Mouse (Mus musculus) neural tube, embryonic 12.5 days (tissue): ENCODE measurements around the gene Snd1. TPM values are rescaled to one million over a fixed set of nuclear protein-coding genes. Genes with fewer than 3 reads are reported as not detected.

Experiments used
- ATAC-seq: fragments of 200-750 bp; cut with Nextera tagmentation; 2 replicates; pipeline ENCODE4 v1.8.0; 2017; ENCODE audit warnings: low read depth, mild to moderate bottlenecking, moderate TSS enrichment, moderate library complexity; ENCODE audit not compliant: low FRiP score
- H3K27ac ChIP-seq: fragments of 300-500 bp; sonication (generic); 2 replicates; pipeline ENCODE4 v1.5.1; 2016
- H3K27me3 ChIP-seq: fragments of 300-500 bp; sonication (generic); replicated peaks from 2 replicates; pipeline ENCODE4 v1.6.1; 2016; ENCODE audit warnings: mild to moderate bottlenecking
- H3K36me3 ChIP-seq: fragments of 300-500 bp; sonication (generic); 2 replicates; pipeline ENCODE4 v1.6.1; 2016; ENCODE audit warnings: mild to moderate bottlenecking
- H3K4me1 ChIP-seq: fragments of 300-500 bp; sonication (generic); 2 replicates; pipeline ENCODE4 v1.6.1; 2016
- H3K4me2 ChIP-seq: fragments of 300-500 bp; sonication (generic); replicated peaks from 2 replicates; pipeline ENCODE4 v1.6.1; 2016; ENCODE audit warnings: mild to moderate bottlenecking
- H3K4me3 ChIP-seq: fragments of 300-500 bp; sonication (generic); 2 replicates; pipeline ENCODE4 v1.5.1; 2016
- H3K9ac ChIP-seq: fragments of 300-500 bp; sonication (generic); 2 replicates; pipeline ENCODE4 v1.6.1; 2016; ENCODE audit warnings: mild to moderate bottlenecking
- H3K9me3 ChIP-seq: fragments of 300-500 bp; sonication (generic); 2 replicates; pipeline ENCODE4 v1.6.1; 2016; ENCODE audit warnings: mild to moderate bottlenecking
- whole genome bisulfite sequencing: fragments of 180-500 bp; shearing (Covaris S2); methylation state at CpG from one replicate; pipeline ENCODE4 v1.1.7; 2016; 5-methylcytosine and 5-hydroxymethylcytosine counted together
- polyA plus RNA-seq: library from polyadenylated mRNA; unstranded; fragments of >200 nt; fragmentation: Nextera tagmentation; extraction: Ambion mirVana; gene quantifications from 2 replicates; pipeline ENCODE4 v1.2.1, GENCODE M21; 2016

The Snd1 gene
- polyA plus RNA-seq, 1 experiment from 2014 or later: 101 TPM

DNA sequence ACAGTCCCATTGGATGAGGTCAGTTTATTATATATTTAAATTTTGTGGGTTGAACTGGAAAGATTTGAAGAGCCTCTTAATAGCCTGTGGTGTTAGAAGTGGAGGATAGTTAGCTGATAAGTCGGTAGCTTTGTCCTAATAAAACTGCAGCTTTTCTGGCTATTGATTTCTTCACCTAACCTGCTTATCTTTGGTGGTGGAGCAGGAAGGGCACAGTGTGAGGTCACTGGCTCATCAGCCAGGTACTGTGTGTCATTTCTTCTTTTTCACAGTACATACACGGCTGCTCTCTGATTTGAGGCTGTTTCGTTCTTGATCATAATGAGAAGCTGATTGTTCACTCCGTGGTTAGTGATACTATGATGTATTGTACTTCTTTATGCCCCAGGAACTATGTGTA is 134.4 kb downstream of the Snd1 start:
- Histone ChIP-seq H3K27ac (no peak overlapping the region), H3K9ac (no peak overlapping the region), H3K9me3 (no peaks in the 10 kb centered on the region), H3K4me2 (no peak overlapping the region), H3K4me1 (no peaks in the 10 kb centered on the region), H3K4me3 (no peak overlapping the region), H3K27me3 (no peaks in the 10 kb centered on the region), H3K36me3 (no peaks in the 10 kb centered on the region)
- ATAC-seq: no peak
- WGBS: 88% methylated on average over 4 of the region's 4 CpGs

DNA sequence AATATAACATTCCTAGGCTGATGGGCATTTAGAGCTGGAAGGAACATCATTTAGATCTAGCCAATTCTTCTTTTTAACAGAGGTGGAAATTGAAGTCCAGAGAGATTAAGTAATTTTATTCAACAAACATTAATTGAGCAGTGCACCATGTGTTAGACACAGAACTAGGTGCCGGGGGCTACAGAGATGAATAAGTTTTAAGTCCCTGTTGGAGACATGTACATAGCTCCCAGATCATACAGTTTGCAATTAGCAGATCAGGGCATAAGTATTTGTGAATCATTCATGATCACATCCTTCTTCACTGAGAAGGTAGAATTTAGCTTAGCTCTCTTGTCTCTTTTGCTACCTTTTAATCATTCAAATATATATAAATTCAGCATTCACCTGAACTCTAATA is 135.2 kb downstream of the Snd1 start:
- no peak overlapping the region for H3K27ac ChIP-seq
- H3K9ac ChIP-seq: no peak overlapping the region
- no peak for ATAC-seq
- H3K4me2 ChIP-seq: no peak overlapping the region
- H3K36me3 ChIP-seq: no peaks in the 10 kb centered on the region
- H3K9me3 ChIP-seq: no peaks in the 10 kb centered on the region
- no peaks in the 10 kb centered on the region for H3K4me1 ChIP-seq
- H3K4me3 ChIP-seq: no peak overlapping the region
- H3K27me3 ChIP-seq: no peaks in the 10 kb centered on the region
- 84% methylated on average over 1 of the region's 1 CpGs for WGBS

DNA sequence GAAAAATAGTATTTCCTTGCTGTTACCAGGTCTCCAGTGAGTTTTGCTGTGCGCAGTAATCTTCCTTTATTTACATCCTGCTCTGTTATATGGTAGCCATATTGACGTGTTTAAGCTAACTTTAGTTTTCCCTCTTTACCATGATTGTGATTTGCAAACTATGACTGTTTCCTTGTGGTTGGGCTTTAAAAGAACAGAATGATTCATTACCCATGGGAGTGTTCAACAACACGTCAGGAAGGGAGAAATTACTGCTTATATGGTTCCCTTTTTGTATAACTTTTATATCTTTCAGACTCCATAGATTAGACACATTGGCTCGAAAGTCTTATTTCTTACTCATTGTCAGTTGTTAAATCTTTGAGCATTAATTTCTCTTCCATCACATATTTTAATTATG is 138.5 kb downstream of the Snd1 start:
- Histone ChIP-seq H3K4me1 (peaks cover 8% of the 10 kb centered on the region), H3K27ac (no peak overlapping the region), H3K27me3 (no peaks in the 10 kb centered on the region), H3K4me3 (no peak overlapping the region), H3K9ac (no peak overlapping the region), H3K36me3 (no peaks in the 10 kb centered on the region), H3K9me3 (no peaks in the 10 kb centered on the region), H3K4me2 (no peak overlapping the region)
- ATAC-seq: no peak
- 76% methylated on average over 4 of the region's 4 CpGs for WGBS

DNA sequence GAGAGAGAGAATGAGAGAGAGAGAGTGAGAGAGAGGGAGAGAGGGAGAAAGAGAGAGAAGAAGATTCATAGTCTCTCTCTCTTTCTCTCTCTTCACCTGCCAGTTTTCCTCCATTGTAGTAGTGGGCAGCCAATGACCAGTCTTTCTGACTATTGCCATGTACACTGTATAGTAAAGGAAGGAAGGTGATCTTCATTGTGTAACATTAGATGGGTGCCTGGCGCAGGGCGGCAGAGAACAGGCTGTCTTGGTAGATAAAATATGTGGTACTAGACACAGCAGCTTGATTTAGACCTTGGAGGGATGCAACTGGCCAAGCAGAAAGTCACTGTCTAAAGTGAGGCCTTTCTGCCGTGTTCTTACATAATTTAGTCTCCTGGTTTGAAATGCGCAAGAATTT is 139.9 kb downstream of the Snd1 start:
- Histone ChIP-seq H3K9me3 (no peaks in the 10 kb centered on the region), H3K27me3 (no peaks in the 10 kb centered on the region), H3K4me1 (peaks cover 15% of the 10 kb centered on the region), H3K27ac (no peak overlapping the region), H3K36me3 (no peaks in the 10 kb centered on the region), H3K4me2 (no peak overlapping the region), H3K9ac (no peak overlapping the region), H3K4me3 (no peak overlapping the region)
- no peak for ATAC-seq
- 84% methylated on average over 4 of the region's 4 CpGs for WGBS

DNA sequence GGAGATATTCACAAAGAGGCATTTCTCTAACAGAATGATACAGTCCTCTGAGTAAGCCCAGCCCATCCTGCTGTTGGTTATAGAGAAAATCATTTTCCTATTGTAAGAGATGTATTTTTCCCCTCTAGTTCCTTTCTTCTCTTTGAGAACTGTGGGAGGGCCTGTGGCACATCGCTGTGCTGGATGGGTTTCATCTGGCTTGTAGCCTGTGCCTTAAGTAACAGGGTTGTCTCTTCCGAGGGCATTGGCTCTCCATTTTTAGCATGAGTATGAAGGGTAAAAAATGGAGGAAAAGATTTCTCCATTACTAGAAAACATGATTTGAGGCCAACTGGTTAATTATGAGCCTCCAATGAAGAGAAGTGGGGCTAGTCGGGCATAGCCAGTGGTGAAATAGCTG is 140.5 kb downstream of the Snd1 start:
- Histone ChIP-seq H3K9ac (no peak overlapping the region), H3K4me1 (peaks cover 15% of the 10 kb centered on the region), H3K4me3 (no peak overlapping the region), H3K27ac (no peak overlapping the region), H3K36me3 (no peaks in the 10 kb centered on the region), H3K9me3 (no peaks in the 10 kb centered on the region), H3K27me3 (no peaks in the 10 kb centered on the region), H3K4me2 (no peak overlapping the region)
- ATAC-seq: no peak
- WGBS: 90% methylated on average over 3 of the region's 3 CpGs

DNA sequence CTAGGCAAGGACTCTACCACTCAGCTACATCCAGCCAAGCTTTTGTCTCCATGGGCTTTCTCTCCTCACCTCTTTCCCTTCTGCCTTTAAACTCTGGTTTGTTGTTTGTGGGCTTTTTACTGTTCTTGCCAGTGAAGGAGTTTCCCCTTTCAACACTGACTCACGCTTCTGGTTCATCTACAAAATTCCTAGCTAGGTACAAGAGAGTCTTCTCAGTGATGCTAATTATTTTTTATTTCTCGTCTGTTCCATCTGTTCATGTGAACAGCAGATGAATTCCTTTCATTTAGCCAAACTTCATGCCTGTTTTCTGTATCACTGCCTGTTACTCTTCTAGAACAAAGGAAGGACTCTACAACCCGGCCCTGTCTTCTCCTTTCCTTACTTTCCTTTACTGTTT is 141.0 kb downstream of the Snd1 start:
- Histone ChIP-seq H3K27me3 (no peaks in the 10 kb centered on the region), H3K9ac (no peak overlapping the region), H3K4me1 (peaks cover 15% of the 10 kb centered on the region), H3K27ac (no peak overlapping the region), H3K4me2 (no peak overlapping the region), H3K36me3 (no peaks in the 10 kb centered on the region), H3K4me3 (no peak overlapping the region), H3K9me3 (no peaks in the 10 kb centered on the region)
- ATAC-seq: no peak
- WGBS: 31% methylated on average over 3 of the region's 3 CpGs

DNA sequence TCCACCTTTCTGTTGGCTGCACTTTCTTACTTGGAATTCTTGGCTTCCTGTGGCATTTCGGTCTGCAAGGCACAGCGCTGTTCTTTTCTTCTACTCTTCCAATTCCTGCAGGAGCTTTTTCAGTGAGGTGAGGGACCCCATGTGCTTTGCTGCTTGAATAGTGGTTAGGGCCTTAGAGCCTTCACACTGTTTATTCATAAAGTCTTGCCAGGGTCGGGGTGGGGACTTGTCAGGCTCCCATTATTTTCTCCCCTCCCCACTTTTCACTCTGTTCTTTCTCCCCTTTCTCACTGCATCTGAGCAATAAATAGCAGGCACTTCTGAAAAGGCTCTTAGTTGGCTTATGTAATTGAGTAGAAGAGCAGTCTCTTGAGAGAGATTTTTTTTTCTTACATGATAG is 143.4 kb downstream of the Snd1 start:
- Histone ChIP-seq H3K4me3 (no peak overlapping the region), H3K4me2 (no peak overlapping the region; the same call in 1 of the 2 replicates), H3K27me3 (no peaks in the 10 kb centered on the region), H3K36me3 (no peaks in the 10 kb centered on the region), H3K27ac (no peak overlapping the region), H3K9me3 (no peaks in the 10 kb centered on the region), H3K9ac (no peak overlapping the region), H3K4me1 (peaks cover 15% of the 10 kb centered on the region)
- ATAC-seq: 0 out of 2 replicates have a peak, but pooled peaks have one; percentile 31
- 49% methylated on average over 3 of the region's 3 CpGs for WGBS

DNA sequence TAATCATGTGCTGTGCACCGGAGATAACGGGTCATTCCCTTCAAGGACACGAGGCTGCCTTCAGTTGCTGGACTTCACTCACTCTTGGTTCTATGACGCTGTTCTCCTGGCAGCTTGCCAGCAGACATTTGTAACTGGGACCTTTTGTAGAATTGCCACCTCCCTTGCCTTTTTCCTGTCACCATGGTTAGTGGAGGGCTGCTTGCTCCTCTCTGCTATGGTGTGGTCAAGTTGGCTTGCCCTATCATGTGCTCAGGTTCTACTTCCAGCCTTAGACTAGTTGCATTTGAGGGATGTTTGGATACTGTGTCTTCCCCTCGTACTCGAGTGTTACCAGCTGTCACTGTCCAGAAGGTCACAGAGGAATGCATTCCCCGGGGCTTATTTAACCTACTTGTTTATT is 143.8 kb downstream of the Snd1 start:
- Histone ChIP-seq H3K27me3 (no peaks in the 10 kb centered on the region), H3K9me3 (no peaks in the 10 kb centered on the region), H3K27ac (no peak overlapping the region), H3K36me3 (no peaks in the 10 kb centered on the region), H3K9ac (no peak overlapping the region), H3K4me2 (peak overlapping the region; percentile 20; the same call in 1 of the 2 replicates), H3K4me3 (no peak overlapping the region), H3K4me1 (peaks cover 15% of the 10 kb centered on the region)
- WGBS: 40% methylated on average over 7 of the region's 7 CpGs
- ATAC-seq: peak; percentile 31; the same call in 1 of the 2 replicates

DNA sequence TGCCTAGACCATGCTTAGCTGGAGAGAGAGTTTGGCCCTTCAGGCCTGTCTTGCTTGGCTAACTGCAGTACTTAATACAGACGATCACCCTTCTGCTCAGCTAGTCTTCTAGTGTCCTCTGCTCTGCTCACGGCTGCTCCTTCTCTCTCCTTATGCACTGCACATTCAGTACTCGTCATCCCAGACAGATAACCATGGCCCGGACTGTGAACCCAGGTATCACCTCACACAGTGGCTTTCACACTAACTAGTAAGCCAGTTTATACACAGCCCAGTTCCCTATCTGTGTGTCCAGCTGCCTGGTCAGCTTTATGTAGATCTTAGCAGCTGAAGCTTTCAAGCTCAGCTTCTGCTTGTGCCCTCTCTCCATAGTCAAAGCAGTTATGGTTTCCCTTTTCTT is 146.5 kb downstream of the Snd1 start:
- H3K27ac ChIP-seq: no peak overlapping the region
- no peak overlapping the region for H3K4me3 ChIP-seq
- WGBS: 82% methylated on average over 4 of the region's 4 CpGs
- no peak for ATAC-seq
- H3K27me3 ChIP-seq: no peaks in the 10 kb centered on the region
- H3K4me2 ChIP-seq: no peak overlapping the region
- H3K9ac ChIP-seq: no peak overlapping the region
- no peaks in the 10 kb centered on the region for H3K36me3 ChIP-seq
- peaks cover 15% of the 10 kb centered on the region for H3K4me1 ChIP-seq
- no peaks in the 10 kb centered on the region for H3K9me3 ChIP-seq

DNA sequence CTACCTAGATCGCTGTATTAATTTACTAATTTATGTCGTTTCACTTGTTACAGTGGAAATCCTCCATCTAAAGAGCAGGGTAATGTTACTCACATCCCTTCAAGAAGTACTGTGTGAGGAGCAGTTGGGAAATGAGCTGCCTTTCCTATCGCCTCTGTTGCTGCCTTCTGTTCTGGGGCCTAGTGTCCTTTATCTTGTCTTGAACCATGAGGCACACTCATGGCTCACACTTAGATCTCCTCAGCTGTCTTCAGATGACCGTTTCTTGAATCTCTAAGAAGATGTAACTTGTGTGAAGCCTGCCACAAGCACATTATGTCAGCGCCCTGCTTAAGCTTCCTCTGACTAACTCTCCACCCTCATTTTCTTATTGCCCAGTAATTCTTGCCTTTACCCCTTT is 147.0 kb downstream of the Snd1 start:
- WGBS: 82% methylated on average over 5 of the region's 5 CpGs
- Histone ChIP-seq H3K27me3 (no peaks in the 10 kb centered on the region), H3K36me3 (no peaks in the 10 kb centered on the region), H3K4me3 (no peak overlapping the region), H3K9me3 (no peaks in the 10 kb centered on the region), H3K4me2 (no peak overlapping the region), H3K9ac (no peak overlapping the region), H3K27ac (no peak overlapping the region), H3K4me1 (peaks cover 15% of the 10 kb centered on the region)
- no peak for ATAC-seq

DNA sequence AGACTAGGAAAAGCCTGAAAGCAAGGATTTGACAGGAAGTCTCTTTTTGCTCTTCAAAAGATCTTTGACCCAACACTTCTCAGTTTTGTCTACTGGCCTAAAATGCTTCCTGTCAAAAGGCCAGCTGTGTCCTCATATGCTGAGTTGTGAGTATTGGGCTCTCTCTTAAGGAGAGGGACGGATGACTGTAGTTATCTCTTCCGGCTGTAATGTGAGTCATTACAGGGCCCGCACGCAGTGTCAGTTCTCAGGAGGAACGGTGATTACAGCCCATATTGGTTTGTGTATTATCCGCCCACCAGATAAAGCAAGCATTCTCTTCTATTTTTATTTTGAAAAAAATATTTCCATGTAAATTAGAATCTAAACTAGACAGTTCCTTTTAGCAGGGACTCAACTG is 147.6 kb downstream of the Snd1 start:
- peaks cover 15% of the 10 kb centered on the region for H3K4me1 ChIP-seq

DNA sequence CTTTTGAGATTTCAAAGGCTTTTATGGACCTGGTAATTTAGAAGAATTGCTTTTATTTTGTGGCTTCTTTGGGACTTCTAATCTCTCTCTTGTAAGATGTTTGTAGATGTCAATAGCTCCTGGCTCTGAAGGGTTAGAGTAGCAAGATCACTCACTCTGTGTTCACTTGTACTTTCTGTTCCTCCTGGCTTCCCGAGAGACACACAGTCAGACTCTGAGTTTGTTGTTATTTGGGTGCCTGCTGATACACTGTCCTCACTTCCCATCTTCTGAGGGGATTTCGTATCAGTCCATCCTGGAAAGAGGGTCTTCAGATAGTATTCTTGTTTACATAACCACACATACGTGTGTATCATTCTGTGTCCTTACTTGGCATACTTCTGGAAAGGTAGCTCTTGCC is 148.0 kb downstream of the Snd1 start:
- Histone ChIP-seq H3K4me2 (no peak overlapping the region), H3K9ac (no peak overlapping the region), H3K27me3 (no peaks in the 10 kb centered on the region), H3K4me3 (no peak overlapping the region), H3K4me1 (peaks cover 13% of the 10 kb centered on the region), H3K27ac (no peak overlapping the region), H3K9me3 (no peaks in the 10 kb centered on the region), H3K36me3 (no peaks in the 10 kb centered on the region)
- no peak for ATAC-seq
- 58% methylated on average over 3 of the region's 3 CpGs for WGBS

More for the DNA sequence above, 147.6 kb downstream of the Snd1 start:
- Histone ChIP-seq H3K9ac (no peak overlapping the region), H3K36me3 (no peaks in the 10 kb centered on the region), H3K9me3 (no peaks in the 10 kb centered on the region), H3K4me3 (no peak overlapping the region), H3K4me2 (no peak overlapping the region), H3K27ac (no peak overlapping the region), H3K27me3 (no peaks in the 10 kb centered on the region)
- no peak for ATAC-seq
- WGBS: 49% methylated on average over 6 of the region's 6 CpGs

DNA sequence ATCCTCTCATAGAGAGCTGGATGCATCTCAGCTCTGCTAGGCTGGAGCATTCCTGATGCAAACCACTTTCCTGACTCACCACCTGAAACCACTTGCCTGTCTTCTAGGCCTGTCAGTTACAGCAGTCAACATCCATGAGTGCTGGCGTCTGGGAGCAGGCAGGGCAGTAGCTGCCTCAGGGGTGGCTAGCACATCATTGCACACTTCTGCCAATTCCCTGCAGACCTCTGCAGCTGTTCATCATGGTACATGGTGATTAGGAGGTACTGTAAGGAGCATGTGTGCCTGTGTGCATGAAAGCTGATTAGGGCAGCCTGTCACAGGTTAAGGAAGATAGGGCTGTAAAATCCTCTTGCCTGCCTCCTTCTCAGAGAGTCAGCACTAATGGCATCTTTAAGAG is 153.5 kb downstream of the Snd1 start:
- ATAC-seq: peak; percentile 71
- Histone ChIP-seq H3K27ac (no peak overlapping the region), H3K4me3 (no peak overlapping the region), H3K4me1 (peaks cover 21% of the 10 kb centered on the region), H3K36me3 (no peaks in the 10 kb centered on the region), H3K4me2 (no peak overlapping the region), H3K9ac (no peak overlapping the region), H3K9me3 (no peaks in the 10 kb centered on the region), H3K27me3 (no peaks in the 10 kb centered on the region)
- 35% methylated on average over 1 of the region's 1 CpGs for WGBS
